ENCODE assay signal across 8 mouse cellular contexts in the genomic region with DNA sequence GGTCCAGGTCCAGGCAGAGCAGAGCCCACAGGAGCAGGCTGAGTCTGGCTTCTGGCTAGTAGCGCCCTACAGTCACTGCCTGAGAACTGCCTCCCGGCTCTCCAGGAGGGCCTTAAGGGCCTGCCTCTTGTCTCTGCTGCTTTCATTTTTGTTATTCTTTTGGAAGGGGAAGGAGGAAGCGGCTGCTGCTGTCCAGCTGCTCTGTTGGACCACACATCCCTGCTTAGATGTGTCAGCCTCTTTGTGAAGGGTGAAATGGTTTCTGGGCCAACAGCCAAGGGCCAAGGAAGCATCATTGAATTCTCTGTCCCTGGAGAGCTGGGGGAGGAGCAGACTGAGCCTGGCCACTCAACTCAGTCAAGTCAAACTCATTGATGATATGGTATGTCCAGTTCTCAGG. TPM values are rescaled to one million over a fixed set of nuclear protein-coding genes. Genes with fewer than 3 reads are reported as not detected.
DNase-seq lines count a peak whose midpoint lies in the region; ATAC-seq and TF ChIP-seq lines count a peak whose summit lies in the region.

No protein-coding gene starts in this region.

- ATAC-seq in intestine, postnatal 0 days, result peak; percentile 19; the same call in 1 of the 2 replicates
- ATAC-seq in neural tube, embryonic 15.5 days (ENCODE audit: low FRiP score), result no peak
- ATAC-seq in frontal cortex, adult (ENCODE audit: low TSS enrichment), result no peak
- ATAC-seq in forebrain, embryonic 13.5 days, result no peak

- 55% methylated on average over 3 of the region's 3 CpGs for WGBS in intestine, postnatal 0 days
- 59% methylated on average over 3 of the region's 3 CpGs for WGBS in neural tube, embryonic 15.5 days
- WGBS in forebrain, embryonic 13.5 days, result 54% methylated on average over 3 of the region's 3 CpGs

- H3K4me3 ChIP-seq in intestine, postnatal 0 days (ENCODE audit: low read depth, low read length), result no peak overlapping the region
- H3K4me3 ChIP-seq in neural tube, embryonic 15.5 days (replicated peaks), result no peak overlapping the region
- H3K4me3 ChIP-seq in forebrain, embryonic 13.5 days, result no peak overlapping the region

- intact Hi-C loops in left cerebral cortex, postnatal 25 days (cut with DNase I), result no loop called here

- H3K27ac ChIP-seq in intestine, postnatal 0 days (ENCODE audit: low read depth, low read length), result no peak overlapping the region
- H3K27ac ChIP-seq in neural tube, embryonic 15.5 days (replicated peaks), result peak overlapping the region; percentile 66; the same call in 1 of the 2 replicates
- H3K27ac ChIP-seq in forebrain, embryonic 13.5 days, result no peak overlapping the region

- no peak for TF ChIP-seq CTCF in intestine, postnatal 0 days (IDR thresholded peaks at IDR 0.05; ENCODE audit: low read depth)

- H3K9ac ChIP-seq in intestine, postnatal 0 days (ENCODE audit: low read depth, low read length), result no peak overlapping the region
- no peak overlapping the region for H3K9ac ChIP-seq in neural tube, embryonic 15.5 days (replicated peaks)
- no peak overlapping the region for H3K9ac ChIP-seq in forebrain, embryonic 13.5 days

- 0 out of 2 replicates have a peak overlapping the region, but pooled peaks have one; percentile 21 for H3K4me2 ChIP-seq in intestine, postnatal 0 days (replicated peaks; ENCODE audit: low read depth)
- H3K4me2 ChIP-seq in neural tube, embryonic 15.5 days, result no peak overlapping the region
- no peak overlapping the region for H3K4me2 ChIP-seq in forebrain, embryonic 13.5 days

- no peaks in the 10 kb centered on the region for H3K9me3 ChIP-seq in intestine, postnatal 0 days (ENCODE audit: control insufficient read depth)
- no peaks in the 10 kb centered on the region for H3K9me3 ChIP-seq in neural tube, embryonic 15.5 days (replicated peaks)
- no peaks in the 10 kb centered on the region for H3K9me3 ChIP-seq in forebrain, embryonic 13.5 days (replicated peaks)

- no peaks in the 10 kb centered on the region for H3K36me3 ChIP-seq in intestine, postnatal 0 days (ENCODE audit: control insufficient read depth, insufficient read depth)
- no peaks in the 10 kb centered on the region for H3K36me3 ChIP-seq in neural tube, embryonic 15.5 days
- H3K36me3 ChIP-seq in forebrain, embryonic 13.5 days (ENCODE audit: poor library complexity, severe bottlenecking), result no peaks in the 10 kb centered on the region

- DNase-seq in left cerebral cortex, postnatal 25 days (ENCODE audit: low spot score in 2 of 2), result peak; percentile 22 to 42
- DNase-seq in left cerebral cortex, adult 11 months (ENCODE audit: low spot score), result no peak
- peak; percentile 91 for DNase-seq in adipocyte (ENCODE audit: low spot score)
- DNase-seq in gastrocnemius, adult 18-20 months (ENCODE audit: low spot score), result peak; percentile 84

- no peaks in the 10 kb centered on the region for H3K27me3 ChIP-seq in intestine, postnatal 0 days (replicated peaks; ENCODE audit: control insufficient read depth, insufficient read depth, low read length)
- H3K27me3 ChIP-seq in neural tube, embryonic 15.5 days (replicated peaks), result peaks cover 2% of the 10 kb centered on the region; the same call in 1 of the 2 replicates
- H3K27me3 ChIP-seq in forebrain, embryonic 13.5 days, result peaks cover 14% of the 10 kb centered on the region

- H3K4me1 ChIP-seq in intestine, postnatal 0 days (replicated peaks; ENCODE audit: control insufficient read depth, insufficient read depth, low read length), result 0 out of 2 replicates have a peak, but pooled peaks cover 3% of the 10 kb centered on the region
- H3K4me1 ChIP-seq in neural tube, embryonic 15.5 days, result 0 out of 2 replicates have a peak, but pooled peaks cover 10% of the 10 kb centered on the region
- no peaks in the 10 kb centered on the region for H3K4me1 ChIP-seq in forebrain, embryonic 13.5 days

RNA-seq across cellular contexts. Expression of gene Creb3l1, which starts 7.3 kb away (rescaled TPM):
- total RNA-seq in left cerebral cortex, postnatal 25 days (2021), result 1 to 10 TPM; 2.9 to 3.2 TPM
- total RNA-seq in gastrocnemius, adult 18-20 months (2021), result 1 to 10 TPM; 3.0 to 4.5 TPM
- 6.8 and 8.4 TPM in 2 replicates for polyA plus RNA-seq in intestine, postnatal 0 days (2015; fragmentation: Nextera tagmentation; extraction: Ambion mirVana)
- 3.4 and 5.2 TPM in 2 replicates for polyA plus RNA-seq in neural tube, embryonic 15.5 days (2015; fragmentation: Nextera tagmentation; extraction: Ambion mirVana)
- 0.52 and 0.71 TPM in 2 replicates for polyA plus RNA-seq in forebrain, embryonic 13.5 days (2015; fragmentation: Nextera tagmentation; extraction: Ambion mirVana)

RNA-seq across cellular contexts. Expression of gene Dgkz, which starts 41.3 kb away (rescaled TPM):
- 100 to 1,000 TPM; 556 to 558 TPM for total RNA-seq in left cerebral cortex, postnatal 25 days (2021)
- 10 to 100 TPM; 29.0 to 32.7 TPM for total RNA-seq in gastrocnemius, adult 18-20 months (2021)
- polyA plus RNA-seq in intestine, postnatal 0 days (2015; fragmentation: Nextera tagmentation; extraction: Ambion mirVana), result 53.2 and 56.8 TPM in 2 replicates
- 34.8 and 45.9 TPM in 2 replicates for polyA plus RNA-seq in neural tube, embryonic 15.5 days (2015; fragmentation: Nextera tagmentation; extraction: Ambion mirVana)
- polyA plus RNA-seq in forebrain, embryonic 13.5 days (2015; fragmentation: Nextera tagmentation; extraction: Ambion mirVana), result 18.5 and 23.1 TPM in 2 replicates
